Mouse (Mus musculus) bone marrow, adult 2 months (tissue): Measurements from ENCODE around the gene Xlr3c.

ENCODE experiments used
- CTCF ChIP-seq: fragments of 200-500 bp; IDR thresholded peaks from 2 replicates; pipeline ENCODE4 v1.5.1; 2011; ENCODE audit warnings: low read length, control low read depth; ENCODE audit not compliant: control insufficient read depth, insufficient read depth
- POLR2A ChIP-seq: fragments of 200-500 bp; IDR thresholded peaks from 2 replicates; pipeline ENCODE4 v1.6.1; 2011; ENCODE audit warnings: low read depth, mild to moderate bottlenecking, control low read depth, low read length, borderline replicate concordance; ENCODE audit not compliant: control insufficient read depth

DNA sequence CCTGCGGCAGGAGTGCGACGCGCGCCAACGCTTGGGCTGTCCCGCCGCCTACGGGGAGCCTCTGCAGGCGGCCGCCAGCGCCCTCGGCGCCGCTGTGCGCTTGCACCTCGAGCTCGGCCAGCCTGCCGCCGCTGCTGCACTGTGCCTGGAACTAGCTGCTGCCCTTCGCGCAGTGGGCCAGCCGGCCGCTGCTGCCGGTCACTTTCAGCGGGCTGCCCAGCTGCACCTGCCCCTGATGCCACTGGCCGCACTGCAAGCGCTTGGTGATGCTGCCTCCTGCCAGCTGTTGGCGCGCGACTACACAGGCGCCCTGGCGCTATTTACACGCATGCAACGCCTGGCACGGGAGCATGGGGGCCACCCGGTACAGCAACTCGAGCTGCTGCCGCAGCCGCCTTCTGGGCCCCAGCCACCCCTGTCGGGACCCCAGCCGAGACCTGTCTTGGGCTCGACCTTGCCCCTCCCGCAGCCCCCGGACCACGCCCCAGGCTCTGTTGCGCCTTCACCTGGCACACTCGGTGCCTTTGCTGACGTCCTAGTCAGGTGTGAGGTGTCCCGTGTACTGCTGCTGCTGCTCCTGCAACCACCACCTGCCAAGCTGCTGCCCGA is 36.5 kb downstream of the Xlr3c start:
- TF ChIP-seq POLR2A = no peak
- TF ChIP-seq CTCF = no peak
